Mouse (Mus musculus) bone marrow macrophage, adult 2 months (primary cell): Measurements from ENCODE around the gene Thap4. TPM values are rescaled to one million over a fixed set of nuclear protein-coding genes. Genes with fewer than 3 reads are reported as not detected.

ENCODE experiments used
- H3K27ac ChIP-seq: 2 replicates; pipeline ENCODE4 v1.5.1; 2012; ENCODE audit warnings: low read depth, low read length; ENCODE audit not compliant: insufficient read depth
- H3K4me1 ChIP-seq: 2 replicates; pipeline ENCODE4 v1.6.1; 2012; ENCODE audit warnings: low read length; ENCODE audit not compliant: control insufficient read depth, insufficient read depth
- H3K4me3 ChIP-seq: 2 replicates; pipeline ENCODE4 v1.5.1; 2012; ENCODE audit warnings: mild to moderate bottlenecking, low read length, moderate library complexity; ENCODE audit not compliant: insufficient read depth
- CTCF ChIP-seq: IDR thresholded peaks from 2 replicates; pipeline ENCODE4 v1.5.1; 2012; ENCODE audit warnings: low read depth, mild to moderate bottlenecking, low read length, moderate library complexity
- POLR2A ChIP-seq: IDR thresholded peaks from 2 replicates; pipeline ENCODE4 v1.6.1; 2012; ENCODE audit warnings: mild to moderate bottlenecking, low read depth, low read length, borderline replicate concordance
- polyA plus RNA-seq: library from polyadenylated mRNA; stranded (reverse); fragments of >200 nt; gene quantifications from 2 replicates; pipeline ENCODE4 v1.2.4, GENCODE M21; 2012; ENCODE audit not compliant: missing spikeins, insufficient read depth, insufficient read length

Gene Thap4
- polyA plus RNA-seq, 1 experiment: 22.1 TPM

- Histone ChIP-seq H3K27ac (no peak overlapping the region), H3K4me3 (no peak overlapping the region), H3K4me1 (no peaks in the 10 kb centered on the region)
- no peak for TF ChIP-seq POLR2A
- TF ChIP-seq CTCF: no peak
These were observed 30.0 kb downstream of the Thap4 start for GRCm38 (mm10) chr1:93724623-93725022.

- TF ChIP-seq POLR2A (no peak), CTCF (no peak)
- Histone ChIP-seq H3K27ac (no peak overlapping the region), H3K4me3 (no peak overlapping the region), H3K4me1 (no peaks in the 10 kb centered on the region)
These were observed 33.1 kb downstream of the Thap4 start for GRCm38 (mm10) chr1:93721557-93721956.

GRCm38 (mm10) chr1:93716166-93716565, 38.5 kb downstream of the Thap4 start:
- Histone ChIP-seq H3K4me3 (no peak overlapping the region), H3K27ac (no peak overlapping the region), H3K4me1 (no peaks in the 10 kb centered on the region)
- TF ChIP-seq CTCF (no peak), POLR2A (no peak)

GRCm38 (mm10) chr1:93705389-93705788, 49.3 kb downstream of the Thap4 start:
- H3K27ac ChIP-seq: no peak overlapping the region
- TF ChIP-seq CTCF (no peak), POLR2A (no peak)
- H3K4me3 ChIP-seq: no peak overlapping the region
- H3K4me1 ChIP-seq: 0 out of 2 replicates have a peak, but pooled peaks cover 3% of the 10 kb centered on the region

GRCm38 (mm10) chr1:93704341-93704740, 50.3 kb downstream of the Thap4 start:
- no peak overlapping the region for H3K4me3 ChIP-seq
- H3K4me1 ChIP-seq: no peaks in the 10 kb centered on the region
- no peak overlapping the region for H3K27ac ChIP-seq
- TF ChIP-seq POLR2A: no peak
- no peak for TF ChIP-seq CTCF

GRCm38 (mm10) chr1:93703472-93704048, 51.1 kb downstream of the Thap4 start:
- Histone ChIP-seq H3K27ac (no peak overlapping the region), H3K4me1 (no peaks in the 10 kb centered on the region), H3K4me3 (no peak overlapping the region)
- TF ChIP-seq POLR2A: no peak

GRCm38 (mm10) chr1:93702106-93702505, 52.6 kb downstream of the Thap4 start:
- Histone ChIP-seq H3K4me1 (no peaks in the 10 kb centered on the region), H3K27ac (no peak overlapping the region), H3K4me3 (no peak overlapping the region)
- TF ChIP-seq CTCF (no peak), POLR2A (no peak)

GRCm38 (mm10) chr1:93699159-93699558, 55.5 kb downstream of the Thap4 start:
- Histone ChIP-seq H3K4me3 (no peak overlapping the region), H3K27ac (no peak overlapping the region), H3K4me1 (no peaks in the 10 kb centered on the region)
- TF ChIP-seq CTCF (no peak), POLR2A (no peak)

GRCm38 (mm10) chr1:93697317-93697716, 57.3 kb downstream of the Thap4 start:
- Histone ChIP-seq H3K4me1 (no peaks in the 10 kb centered on the region), H3K27ac (no peak overlapping the region), H3K4me3 (no peak overlapping the region)
- no peak for TF ChIP-seq CTCF

- Histone ChIP-seq H3K4me1 (no peaks in the 10 kb centered on the region), H3K4me3 (no peak overlapping the region), H3K27ac (no peak overlapping the region)
- TF ChIP-seq POLR2A: no peak
- no peak for TF ChIP-seq CTCF
These were observed 59.7 kb downstream of the Thap4 start for GRCm38 (mm10) chr1:93694966-93695365.

GRCm38 (mm10) chr1:93693943-93694342, 60.7 kb downstream of the Thap4 start:
- H3K4me1 ChIP-seq: no peaks in the 10 kb centered on the region
- H3K27ac ChIP-seq: no peak overlapping the region
- H3K4me3 ChIP-seq: no peak overlapping the region
- TF ChIP-seq POLR2A: no peak
- no peak for TF ChIP-seq CTCF
